Mouse (Mus musculus): ENCODE results near the gene Tnf. TPM values are rescaled to one million over a fixed set of nuclear protein-coding genes. Genes with fewer than 3 reads are reported as not detected.

The Tnf gene
- polyA plus RNA-seq, 1 experiment = 2.9 TPM

GRCm38 (mm10) chr17:35165451-35166155, 36.2 kb downstream of the Tnf start:
- no peaks in the 10 kb centered on the region for H3K9me3 ChIP-seq
- peak overlapping the region; percentile 96 for H3K4me3 ChIP-seq (replicated peaks)
- H3K27me3 ChIP-seq (replicated peaks) = no peaks in the 10 kb centered on the region
- peaks cover 60% of the 10 kb centered on the region for H3K4me1 ChIP-seq
- H3K36me3 ChIP-seq (replicated peaks; ENCODE audit: low read length) = peaks cover 34% of the 10 kb centered on the region
- TF ChIP-seq FLI1 (IDR thresholded peaks at IDR 0.05; ENCODE audit: low read length) = no peak
- TF ChIP-seq GATA1 (IDR thresholded peaks at IDR 0.05; ENCODE audit: borderline replicate concordance, low read length) = no peak

DNA sequence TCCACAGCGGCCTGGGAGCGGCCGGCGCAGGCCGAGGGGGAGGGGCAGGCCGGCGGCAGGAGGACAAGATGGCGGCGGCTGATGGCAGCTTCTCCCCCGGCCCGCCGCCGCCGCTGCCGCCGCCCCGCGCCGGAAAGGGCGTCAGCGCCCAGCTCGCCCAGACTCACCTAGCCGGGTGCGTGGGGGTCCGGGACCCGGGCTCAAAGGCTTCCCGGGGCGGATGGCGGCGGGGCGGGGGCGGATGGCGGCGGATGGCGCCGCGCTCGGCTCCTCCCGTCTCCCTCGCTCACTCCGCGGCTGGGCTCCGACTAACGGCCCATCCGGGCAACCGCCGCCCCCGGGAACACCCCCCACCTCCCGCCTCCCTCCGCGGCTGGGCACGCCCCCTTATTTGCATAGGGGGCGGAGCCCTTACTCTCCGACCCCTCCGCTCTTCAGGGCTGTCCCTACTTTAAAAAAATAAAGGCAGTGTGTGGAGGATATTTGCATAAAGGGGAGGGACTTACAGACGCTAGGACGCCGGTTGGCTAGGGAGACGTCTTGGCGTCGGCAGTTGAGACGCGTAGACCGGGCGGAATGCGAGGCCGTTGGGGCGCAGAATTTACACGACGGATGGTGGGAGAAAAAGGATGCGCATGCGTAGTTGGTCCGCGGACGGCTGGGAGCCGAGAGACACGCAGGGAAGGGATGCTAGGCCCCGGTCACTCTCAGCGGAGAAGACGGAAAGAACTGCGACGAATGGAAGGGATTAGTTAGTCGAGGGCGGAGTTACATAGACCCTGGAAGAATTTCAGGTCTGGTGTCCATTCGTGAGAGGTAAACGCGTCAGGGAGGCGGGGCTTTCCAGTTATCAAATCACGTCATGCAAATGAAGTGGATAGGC, 37.0 kb downstream of the Tnf start, which contains the start of gene Prrc2a:
Gene Prrc2a (minus strand): TSS at position 330 of the 883 bp plus-strand sequence.
- H3K4me3 ChIP-seq (replicated peaks) = peak within 1 kb of the TSS; percentile 96
- TF ChIP-seq GATA1 (IDR thresholded peaks at IDR 0.05; ENCODE audit: borderline replicate concordance, low read length) (0 out of 3 replicates have a peak, but pooled peaks have one; percentile 4), FLI1 (IDR thresholded peaks at IDR 0.05; ENCODE audit: low read length) (no peak)
- peaks cover 42% of the 10 kb centered on the region for H3K36me3 ChIP-seq (replicated peaks; ENCODE audit: low read length)
- H3K9me3 ChIP-seq = no peaks in the 10 kb centered on the region
- no peaks in the 10 kb centered on the region for H3K27me3 ChIP-seq (replicated peaks)
- peaks cover 61% of the 10 kb centered on the region for H3K4me1 ChIP-seq

- no peak for TF ChIP-seq GATA1 (IDR thresholded peaks at IDR 0.05; ENCODE audit: borderline replicate concordance, low read length)
- no peak for TF ChIP-seq FLI1 (IDR thresholded peaks at IDR 0.05; ENCODE audit: low read length)
- peak overlapping the region; percentile 96 for H3K4me3 ChIP-seq (replicated peaks)
- H3K9me3 ChIP-seq = no peaks in the 10 kb centered on the region
- H3K27me3 ChIP-seq (replicated peaks) = no peaks in the 10 kb centered on the region
- H3K36me3 ChIP-seq (replicated peaks; ENCODE audit: low read length) = peaks cover 48% of the 10 kb centered on the region
- H3K4me1 ChIP-seq = peaks cover 60% of the 10 kb centered on the region
These were observed 37.6 kb downstream of the Tnf start for GRCm38 (mm10) chr17:35164218-35164567.

DNA sequence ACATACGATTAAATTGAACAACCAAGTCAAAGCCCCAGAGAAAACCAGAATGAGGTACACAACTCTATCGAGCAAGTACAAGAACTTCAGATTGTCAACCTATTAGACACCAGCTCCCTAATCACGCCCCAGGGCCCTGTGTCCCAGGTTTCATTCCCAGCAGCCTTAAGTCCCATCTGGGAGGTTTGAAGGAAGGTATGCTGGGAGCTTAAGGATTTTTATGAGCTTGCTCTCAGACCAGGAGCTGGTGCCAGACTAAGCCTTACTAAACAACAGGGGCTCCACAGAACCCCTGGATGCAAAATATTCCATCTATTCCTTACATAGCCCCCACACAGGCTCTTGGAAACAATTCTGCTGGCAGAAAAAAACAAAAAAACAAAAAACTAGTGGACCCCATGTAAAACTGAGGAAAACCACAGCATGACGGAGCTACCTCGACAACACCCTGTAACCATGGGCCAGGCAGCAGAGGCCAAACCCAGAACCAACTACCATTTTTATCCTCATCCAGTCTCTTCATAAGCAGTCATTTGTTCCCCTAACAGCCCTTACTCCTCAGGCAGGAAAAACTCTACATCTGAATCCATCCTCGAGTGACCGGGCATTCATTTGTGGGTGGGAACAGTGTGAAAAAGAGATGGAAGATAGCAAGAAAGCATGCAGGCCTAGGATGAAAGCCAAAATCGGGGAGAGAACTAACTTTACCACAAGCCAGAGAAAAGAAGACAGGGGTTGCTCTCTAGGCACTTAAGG, 38.3 kb downstream of the Tnf start:
- no peaks in the 10 kb centered on the region for H3K9me3 ChIP-seq
- no peaks in the 10 kb centered on the region for H3K27me3 ChIP-seq (replicated peaks)
- peaks cover 55% of the 10 kb centered on the region for H3K36me3 ChIP-seq (replicated peaks; ENCODE audit: low read length)
- peak overlapping the region; percentile 96 for H3K4me3 ChIP-seq (replicated peaks)
- no peak for TF ChIP-seq GATA1 (IDR thresholded peaks at IDR 0.05; ENCODE audit: borderline replicate concordance, low read length)
- no peak for TF ChIP-seq FLI1 (IDR thresholded peaks at IDR 0.05; ENCODE audit: low read length)
- H3K4me1 ChIP-seq = peaks cover 55% of the 10 kb centered on the region

- H3K9me3 ChIP-seq = no peaks in the 10 kb centered on the region
- H3K4me3 ChIP-seq (replicated peaks) = peak overlapping the region; percentile 96
- no peaks in the 10 kb centered on the region for H3K27me3 ChIP-seq (replicated peaks)
- peaks cover 60% of the 10 kb centered on the region for H3K36me3 ChIP-seq (replicated peaks; ENCODE audit: low read length)
- peaks cover 47% of the 10 kb centered on the region for H3K4me1 ChIP-seq
- no peak for TF ChIP-seq GATA1 (IDR thresholded peaks at IDR 0.05; ENCODE audit: borderline replicate concordance, low read length)
- TF ChIP-seq FLI1 (IDR thresholded peaks at IDR 0.05; ENCODE audit: low read length) = no peak
These were observed 39.1 kb downstream of the Tnf start for GRCm38 (mm10) chr17:35162730-35163129.

DNA sequence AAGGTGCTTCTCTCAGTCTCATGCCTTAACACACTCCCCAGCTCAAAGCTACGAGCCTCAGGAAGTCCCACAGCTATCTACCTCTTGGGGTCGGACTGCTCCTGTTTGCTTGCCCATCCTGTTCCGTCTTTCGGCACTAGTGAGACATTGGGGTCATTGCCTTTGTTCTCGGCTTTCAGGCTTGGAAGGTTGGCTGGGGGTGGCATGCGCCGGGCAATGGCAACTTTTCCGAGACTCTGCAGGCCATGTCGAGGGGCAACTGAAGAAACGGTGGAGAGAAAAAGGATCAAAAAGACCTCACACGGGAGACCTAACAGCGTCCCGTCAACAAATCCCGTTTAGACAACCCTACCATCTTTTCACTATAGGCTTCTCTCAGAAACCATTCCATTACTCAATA, 39.7 kb downstream of the Tnf start:
- TF ChIP-seq GATA1 (IDR thresholded peaks at IDR 0.05; ENCODE audit: borderline replicate concordance, low read length) = no peak
- no peak for TF ChIP-seq FLI1 (IDR thresholded peaks at IDR 0.05; ENCODE audit: low read length)
- H3K36me3 ChIP-seq (replicated peaks; ENCODE audit: low read length) = peaks cover 65% of the 10 kb centered on the region
- no peaks in the 10 kb centered on the region for H3K27me3 ChIP-seq (replicated peaks)
- H3K4me1 ChIP-seq = peaks cover 45% of the 10 kb centered on the region
- H3K9me3 ChIP-seq = no peaks in the 10 kb centered on the region
- peak overlapping the region; percentile 71 for H3K4me3 ChIP-seq (replicated peaks)

GRCm38 (mm10) chr17:35161421-35161820, 40.4 kb downstream of the Tnf start:
- H3K27me3 ChIP-seq (replicated peaks) = no peaks in the 10 kb centered on the region
- no peaks in the 10 kb centered on the region for H3K9me3 ChIP-seq
- peak overlapping the region; percentile 26 for H3K4me3 ChIP-seq (replicated peaks)
- TF ChIP-seq GATA1 (IDR thresholded peaks at IDR 0.05; ENCODE audit: borderline replicate concordance, low read length) (no peak), FLI1 (IDR thresholded peaks at IDR 0.05; ENCODE audit: low read length) (no peak)
- H3K4me1 ChIP-seq = peaks cover 40% of the 10 kb centered on the region
- H3K36me3 ChIP-seq (replicated peaks; ENCODE audit: low read length) = peaks cover 72% of the 10 kb centered on the region

GRCm38 (mm10) chr17:35159638-35160037, 42.2 kb downstream of the Tnf start:
- H3K4me3 ChIP-seq (replicated peaks) = no peak overlapping the region
- peaks cover 44% of the 10 kb centered on the region for H3K4me1 ChIP-seq
- H3K9me3 ChIP-seq = no peaks in the 10 kb centered on the region
- TF ChIP-seq FLI1 (IDR thresholded peaks at IDR 0.05; ENCODE audit: low read length) (no peak), GATA1 (IDR thresholded peaks at IDR 0.05; ENCODE audit: borderline replicate concordance, low read length) (no peak)
- no peaks in the 10 kb centered on the region for H3K27me3 ChIP-seq (replicated peaks)
- H3K36me3 ChIP-seq (replicated peaks; ENCODE audit: low read length) = peaks cover 90% of the 10 kb centered on the region

DNA sequence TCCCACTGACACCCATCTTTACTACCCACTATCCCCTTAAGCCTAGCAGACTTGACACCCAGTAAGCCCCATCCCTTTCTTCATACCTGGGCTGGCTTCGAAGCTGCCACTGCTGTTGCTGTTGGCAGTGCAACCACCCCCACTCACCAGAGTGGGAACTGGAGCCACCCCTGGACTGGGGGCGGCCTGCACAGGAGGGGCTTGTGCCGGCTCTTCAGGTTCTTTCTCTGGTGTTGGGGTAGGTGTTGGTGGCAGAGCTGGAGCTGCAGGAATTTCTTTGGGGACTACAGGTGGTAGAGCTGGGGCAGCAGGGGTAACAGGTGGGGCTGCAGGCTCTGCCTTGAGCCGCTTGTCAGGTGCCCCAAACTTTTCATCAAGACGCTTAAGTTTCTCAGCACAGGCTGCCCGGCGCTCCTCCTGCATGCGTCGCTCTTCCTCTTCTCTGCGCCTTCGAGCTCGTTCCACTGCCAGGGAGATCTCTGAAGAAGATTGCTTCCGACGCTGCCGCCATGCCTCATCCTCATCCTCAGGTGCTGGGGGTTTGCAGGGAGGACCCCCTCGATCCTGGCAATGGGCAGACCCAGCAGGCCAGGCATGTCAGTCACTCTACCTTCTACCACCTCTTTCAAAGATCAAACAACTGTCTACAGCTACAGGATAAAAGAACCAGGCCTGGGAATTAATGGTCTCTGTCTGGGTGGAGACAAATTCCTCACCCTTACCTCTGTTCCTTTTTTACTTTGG, 42.8 kb downstream of the Tnf start:
- Histone ChIP-seq H3K36me3 (replicated peaks; ENCODE audit: low read length) (peaks cover 96% of the 10 kb centered on the region), H3K4me1 (peaks cover 44% of the 10 kb centered on the region), H3K9me3 (no peaks in the 10 kb centered on the region), H3K27me3 (replicated peaks) (no peaks in the 10 kb centered on the region), H3K4me3 (replicated peaks) (no peak overlapping the region)
- TF ChIP-seq FLI1 (IDR thresholded peaks at IDR 0.05; ENCODE audit: low read length) = no peak

All from megakaryocyte, embryonic 14.5 days (primary cell).